Mouse (Mus musculus) kidney, embryonic 15.5 days (tissue): ENCODE measurements around the gene Arsa. TPM values are rescaled to one million over a fixed set of nuclear protein-coding genes. Genes with fewer than 3 reads are reported as not detected.

Source experiments
- ATAC-seq: fragments of 200-750 bp; cut with Nextera tagmentation; replicated peaks from 2 replicates; pipeline ENCODE4 v1.8.0; 2017; ENCODE audit warnings: moderate TSS enrichment; ENCODE audit not compliant: low FRiP score
- H3K27ac ChIP-seq: fragments of 300-500 bp; sonication (generic); 2 replicates; pipeline ENCODE4 v1.5.1; 2015; ENCODE audit warnings: mild to moderate bottlenecking, inconsistent platforms
- H3K27me3 ChIP-seq: fragments of 300-500 bp; sonication (generic); 2 replicates; pipeline ENCODE4 v1.6.1; 2015; ENCODE audit warnings: inconsistent platforms
- H3K36me3 ChIP-seq: fragments of 300-500 bp; sonication (generic); 2 replicates; pipeline ENCODE4 v1.6.1; 2015; ENCODE audit warnings: inconsistent platforms
- H3K4me1 ChIP-seq: fragments of 300-500 bp; sonication (generic); 2 replicates; pipeline ENCODE4 v1.6.1; 2015; ENCODE audit warnings: inconsistent platforms
- H3K4me2 ChIP-seq: fragments of 300-500 bp; sonication (generic); 2 replicates; pipeline ENCODE4 v1.6.1; 2015; ENCODE audit warnings: moderate library complexity, mild to moderate bottlenecking, inconsistent platforms
- H3K4me3 ChIP-seq: fragments of 300-500 bp; sonication (generic); replicated peaks from 2 replicates; pipeline ENCODE4 v1.5.1; 2015; ENCODE audit warnings: mild to moderate bottlenecking, inconsistent platforms
- H3K9ac ChIP-seq: fragments of 300-500 bp; sonication (generic); 2 replicates; pipeline ENCODE4 v1.6.1; 2015; ENCODE audit warnings: mild to moderate bottlenecking, inconsistent platforms
- H3K9me3 ChIP-seq: fragments of 300-500 bp; sonication (generic); replicated peaks from 2 replicates; pipeline ENCODE4 v1.6.1; 2016; ENCODE audit warnings: inconsistent platforms
- WGBS: fragments of 180-500 bp; shearing (Covaris S2); methylation state at CpG from one replicate; pipeline ENCODE4 v1.1.7; 2015; ENCODE audit warnings: mixed read lengths; 5-methylcytosine and 5-hydroxymethylcytosine counted together
- polyA plus RNA-seq: library from polyadenylated mRNA; unstranded; fragments of >200 nt; fragmentation: Nextera tagmentation; extraction: Ambion mirVana; gene quantifications from 2 replicates; pipeline ENCODE4 v1.2.1, GENCODE M21; 2015

Gene Arsa
- polyA plus RNA-seq, 1 experiment from 2014 or later: 18.7 TPM

- Histone ChIP-seq H3K27ac (no peak overlapping the region), H3K4me1 (no peaks in the 10 kb centered on the region), H3K4me3 (no peak overlapping the region), H3K9ac (no peak overlapping the region), H3K36me3 (no peaks in the 10 kb centered on the region), H3K4me2 (no peak overlapping the region), H3K9me3 (no peaks in the 10 kb centered on the region), H3K27me3 (no peaks in the 10 kb centered on the region)
- whole genome bisulfite sequencing: 5% methylated on average over 1 of the region's 1 CpGs
- no peak for ATAC-seq
Observed at GRCm38 (mm10) chr15:89465052-89465451, 12.2 kb downstream of the Arsa start.

- Histone ChIP-seq H3K36me3 (no peaks in the 10 kb centered on the region), H3K4me3 (no peak overlapping the region), H3K27ac (no peak overlapping the region), H3K9ac (no peak overlapping the region), H3K9me3 (no peaks in the 10 kb centered on the region), H3K4me2 (no peak overlapping the region), H3K4me1 (no peaks in the 10 kb centered on the region), H3K27me3 (no peaks in the 10 kb centered on the region)
- ATAC-seq: no peak
- WGBS: 56% methylated on average over 5 of the region's 5 CpGs
Observed at GRCm38 (mm10) chr15:89463334-89464235, 13.6 kb downstream of the Arsa start.

- ATAC-seq: no peak
- 74% methylated on average over 7 of the region's 7 CpGs for WGBS
- no peak overlapping the region for H3K4me3 ChIP-seq
- H3K9ac ChIP-seq: no peak overlapping the region
- no peaks in the 10 kb centered on the region for H3K36me3 ChIP-seq
- no peaks in the 10 kb centered on the region for H3K9me3 ChIP-seq
- no peaks in the 10 kb centered on the region for H3K4me1 ChIP-seq
- no peak overlapping the region for H3K27ac ChIP-seq
- no peaks in the 10 kb centered on the region for H3K27me3 ChIP-seq
- no peak overlapping the region for H3K4me2 ChIP-seq
Observed at GRCm38 (mm10) chr15:89462176-89462575, 15.0 kb downstream of the Arsa start.

GRCm38 (mm10) chr15:89461321-89461720, 15.9 kb downstream of the Arsa start:
- Histone ChIP-seq H3K4me3 (no peak overlapping the region), H3K9ac (no peak overlapping the region), H3K9me3 (no peaks in the 10 kb centered on the region), H3K4me2 (no peak overlapping the region), H3K27ac (no peak overlapping the region), H3K4me1 (no peaks in the 10 kb centered on the region), H3K36me3 (no peaks in the 10 kb centered on the region), H3K27me3 (no peaks in the 10 kb centered on the region)
- ATAC-seq: no peak
- WGBS: 84% methylated on average over 15 of the region's 15 CpGs

GRCm38 (mm10) chr15:89460298-89460697, 16.9 kb downstream of the Arsa start:
- Histone ChIP-seq H3K4me2 (no peak overlapping the region), H3K27ac (no peak overlapping the region), H3K36me3 (no peaks in the 10 kb centered on the region), H3K9ac (no peak overlapping the region), H3K4me3 (no peak overlapping the region), H3K27me3 (0 out of 2 replicates have a peak, but pooled peaks cover 6% of the 10 kb centered on the region), H3K9me3 (no peaks in the 10 kb centered on the region), H3K4me1 (no peaks in the 10 kb centered on the region)
- ATAC-seq: no peak
- WGBS: 72% methylated on average over 10 of the region's 10 CpGs

- 82% methylated on average over 7 of the region's 7 CpGs for WGBS
- Histone ChIP-seq H3K4me1 (no peaks in the 10 kb centered on the region), H3K4me3 (no peak overlapping the region), H3K4me2 (no peak overlapping the region), H3K27me3 (0 out of 2 replicates have a peak, but pooled peaks cover 11% of the 10 kb centered on the region), H3K9me3 (no peaks in the 10 kb centered on the region), H3K36me3 (no peaks in the 10 kb centered on the region), H3K27ac (no peak overlapping the region), H3K9ac (no peak overlapping the region)
- ATAC-seq: no peak
Observed at GRCm38 (mm10) chr15:89459821-89460220, 17.4 kb downstream of the Arsa start.

GRCm38 (mm10) chr15:89458942-89459341, 18.3 kb downstream of the Arsa start:
- H3K4me2 ChIP-seq: no peak overlapping the region
- H3K4me3 ChIP-seq: no peak overlapping the region
- H3K27me3 ChIP-seq: peaks cover 19% of the 10 kb centered on the region
- no peaks in the 10 kb centered on the region for H3K36me3 ChIP-seq
- no peaks in the 10 kb centered on the region for H3K9me3 ChIP-seq
- no peak overlapping the region for H3K27ac ChIP-seq
- 89% methylated on average over 15 of the region's 15 CpGs for WGBS
- ATAC-seq: no peak
- H3K9ac ChIP-seq: no peak overlapping the region
- H3K4me1 ChIP-seq: peaks cover 7% of the 10 kb centered on the region

GRCm38 (mm10) chr15:89455642-89456041, 21.6 kb downstream of the Arsa start:
- no peak for ATAC-seq
- peaks cover 30% of the 10 kb centered on the region for H3K27me3 ChIP-seq
- no peak overlapping the region for H3K4me2 ChIP-seq
- H3K4me3 ChIP-seq: no peak overlapping the region
- no peaks in the 10 kb centered on the region for H3K36me3 ChIP-seq
- H3K9ac ChIP-seq: no peak overlapping the region
- WGBS: 77% methylated on average over 6 of the region's 6 CpGs
- H3K9me3 ChIP-seq: no peaks in the 10 kb centered on the region
- H3K27ac ChIP-seq: no peak overlapping the region
- H3K4me1 ChIP-seq: peaks cover 13% of the 10 kb centered on the region

GRCm38 (mm10) chr15:89454857-89455256, 22.4 kb downstream of the Arsa start:
- Histone ChIP-seq H3K27me3 (peaks cover 30% of the 10 kb centered on the region), H3K4me3 (no peak overlapping the region), H3K27ac (no peak overlapping the region), H3K36me3 (no peaks in the 10 kb centered on the region), H3K4me1 (peaks cover 13% of the 10 kb centered on the region), H3K9me3 (no peaks in the 10 kb centered on the region), H3K9ac (no peak overlapping the region), H3K4me2 (peak overlapping the region; percentile 96; the same call in 1 of the 2 replicates)
- no peak for ATAC-seq
- 21% methylated on average over 6 of the region's 6 CpGs for WGBS

GRCm38 (mm10) chr15:89453865-89454478, 23.3 kb downstream of the Arsa start, which contains the start of gene Mapk8ip2:
Mapk8ip2 (plus strand) TSS chr15:89453913.
- no peaks in the 10 kb centered on the region for H3K36me3 ChIP-seq
- H3K9ac ChIP-seq: no peak within 1 kb of the TSS
- H3K27me3 ChIP-seq: peaks cover 30% of the 10 kb centered on the region
- peaks cover 13% of the 10 kb centered on the region for H3K4me1 ChIP-seq
- peak within 1 kb of the TSS; percentile 96 for H3K4me2 ChIP-seq
- H3K4me3 ChIP-seq: peak within 1 kb of the TSS; percentile 50
- H3K27ac ChIP-seq: no peak within 1 kb of the TSS
- ATAC-seq: peak; percentile 26; the same call in 1 of the 2 replicates
- WGBS: under 1% methylated on average over 53 of the region's 53 CpGs
- no peaks in the 10 kb centered on the region for H3K9me3 ChIP-seq

GRCm38 (mm10) chr15:89452906-89453864, 24.0 kb downstream of the Arsa start:
- Histone ChIP-seq H3K4me1 (peaks cover 13% of the 10 kb centered on the region), H3K4me3 (peak overlapping the region; percentile 50), H3K27ac (no peak overlapping the region), H3K27me3 (peaks cover 30% of the 10 kb centered on the region), H3K9me3 (no peaks in the 10 kb centered on the region), H3K36me3 (no peaks in the 10 kb centered on the region), H3K9ac (no peak overlapping the region), H3K4me2 (peak overlapping the region; percentile 96)
- peak; percentile 69 for ATAC-seq
- 5% methylated on average over 24 of the region's 24 CpGs for WGBS
